Mouse (Mus musculus) CH12.LX (cell line): ENCODE measurements around the gene Ube4b.

Source experiments
- E2F4 ChIP-seq: IDR thresholded peaks from 2 replicates; pipeline ENCODE4 v1.6.1; 2011; ENCODE audit warnings: low read depth, low read length, improper control_type of control experiment; ENCODE audit not compliant: insufficient replicate concordance
- HCFC1 ChIP-seq: IDR thresholded peaks from 2 replicates; pipeline ENCODE4 v1.6.1; 2012; ENCODE audit warnings: low read depth, mild to moderate bottlenecking, inconsistent platforms, low read length, improper control_type of control experiment
- KAT2A ChIP-seq: IDR thresholded peaks from 2 replicates; pipeline ENCODE4 v1.6.1; 2012; ENCODE audit warnings: low read length, improper control_type of control experiment, inconsistent platforms; ENCODE audit not compliant: insufficient replicate concordance
- MEF2A ChIP-seq: IDR thresholded peaks from 2 replicates; pipeline ENCODE4 v1.6.1; 2014; ENCODE audit warnings: low read depth, mild to moderate bottlenecking, inconsistent platforms, low read length, improper control_type of control experiment, borderline replicate concordance
- MYC ChIP-seq: IDR thresholded peaks from 2 replicates; pipeline ENCODE4 v1.6.1; 2011; ENCODE audit warnings: low read depth, mild to moderate bottlenecking, improper control_type of control experiment, low read length
- NRF1 ChIP-seq: IDR thresholded peaks from 2 replicates; pipeline ENCODE4 v1.6.1; 2014; ENCODE audit warnings: low read depth, mild to moderate bottlenecking, inconsistent platforms, low read length, improper control_type of control experiment, moderate library complexity
- POLR2A ChIP-seq: IDR thresholded peaks from 2 replicates; pipeline ENCODE4 v1.6.1; 2011; ENCODE audit warnings: low read depth, mild to moderate bottlenecking, improper control_type of control experiment, low read length
- POLR2AphosphoS2 ChIP-seq: IDR thresholded peaks from 2 replicates; pipeline ENCODE4 v1.6.1; 2011; ENCODE audit warnings: low read depth, low read length, improper control_type of control experiment
- UBTF ChIP-seq: IDR thresholded peaks from 2 replicates; pipeline ENCODE4 v1.6.1; 2012; ENCODE audit warnings: low read depth, mild to moderate bottlenecking, inconsistent platforms, low read length, improper control_type of control experiment, moderate library complexity
- USF1 ChIP-seq: IDR thresholded peaks from 2 replicates; pipeline ENCODE4 v1.6.1; 2014; ENCODE audit warnings: low read depth, mild to moderate bottlenecking, inconsistent platforms, low read length, improper control_type of control experiment
- ZKSCAN1 ChIP-seq: IDR thresholded peaks from 2 replicates; pipeline ENCODE4 v1.6.1; 2012; ENCODE audit warnings: low read depth, inconsistent platforms, low read length, improper control_type of control experiment, borderline replicate concordance
- ZMIZ1 ChIP-seq: IDR thresholded peaks from 2 replicates; pipeline ENCODE4 v1.6.1; 2012; ENCODE audit warnings: low read depth, mild to moderate bottlenecking, inconsistent platforms, low read length, improper control_type of control experiment

DNA sequence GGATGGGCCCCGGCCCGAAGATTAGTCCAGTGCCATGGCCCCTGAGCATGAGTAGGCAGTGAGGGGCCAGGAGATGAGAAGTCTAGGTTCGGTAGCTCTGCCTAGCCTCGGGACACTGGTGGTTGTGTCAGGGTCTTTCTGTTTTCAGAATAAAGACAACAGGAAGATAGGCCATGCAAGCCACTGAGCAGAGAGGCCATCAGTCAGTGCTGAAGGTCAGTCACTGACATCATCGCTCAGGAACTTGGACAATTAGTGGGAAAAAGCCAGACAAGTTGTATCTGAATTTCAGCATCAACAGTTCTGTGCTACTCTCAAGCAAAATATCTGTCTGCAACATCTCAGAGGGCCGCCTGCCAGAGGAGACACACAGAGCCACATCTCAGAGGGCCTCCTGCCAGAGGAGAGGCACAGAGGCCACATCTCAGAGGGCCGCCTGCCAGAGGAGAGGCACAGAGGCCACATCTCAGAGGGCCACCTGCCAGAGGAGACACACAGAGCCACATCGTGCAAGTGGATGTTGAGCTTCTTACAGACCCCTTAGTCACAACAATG lies 74.9 kb downstream of the Ube4b start:
- no peak for TF ChIP-seq USF1
- no peak for TF ChIP-seq POLR2A
- TF ChIP-seq KAT2A = no peak
- no peak for TF ChIP-seq POLR2AphosphoS2
- no peak for TF ChIP-seq MEF2A
- no peak for TF ChIP-seq NRF1
- TF ChIP-seq MYC = no peak
- no peak for TF ChIP-seq E2F4
- no peak for TF ChIP-seq ZMIZ1
- TF ChIP-seq UBTF = no peak
- TF ChIP-seq HCFC1 = no peak
- TF ChIP-seq ZKSCAN1 = no peak
